Mouse (Mus musculus) T-cell, adult 2 months (primary cell): ENCODE measurements around the gene Ppp1r32.

Source experiments
- DNase-seq: peaks from one replicate; pipeline ENCODE4 v3.0.0; 2022; ENCODE audit warnings: low spot score

Ppp1r32 gene

DNA sequence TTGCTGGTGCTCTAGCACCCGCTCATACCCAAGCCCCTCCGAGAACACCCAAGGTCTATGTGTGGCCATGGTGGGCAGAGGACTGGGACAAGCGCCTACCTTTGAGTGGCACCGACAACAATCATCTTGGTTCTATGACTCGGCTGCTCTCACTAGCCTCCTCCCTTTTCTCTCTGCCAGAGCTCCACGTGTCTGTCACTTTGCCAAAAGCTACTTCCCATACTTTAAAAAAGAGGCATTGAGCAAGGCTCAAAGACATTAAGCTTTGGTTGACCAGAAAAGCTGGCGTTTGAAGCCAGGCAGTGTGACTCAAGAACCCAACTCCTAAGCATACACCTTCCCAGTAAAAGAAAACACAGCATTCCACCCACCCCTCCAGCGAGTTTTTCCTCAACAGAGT is 24.6 kb downstream of the Ppp1r32 start:
- DNase-seq = no peak

DNA sequence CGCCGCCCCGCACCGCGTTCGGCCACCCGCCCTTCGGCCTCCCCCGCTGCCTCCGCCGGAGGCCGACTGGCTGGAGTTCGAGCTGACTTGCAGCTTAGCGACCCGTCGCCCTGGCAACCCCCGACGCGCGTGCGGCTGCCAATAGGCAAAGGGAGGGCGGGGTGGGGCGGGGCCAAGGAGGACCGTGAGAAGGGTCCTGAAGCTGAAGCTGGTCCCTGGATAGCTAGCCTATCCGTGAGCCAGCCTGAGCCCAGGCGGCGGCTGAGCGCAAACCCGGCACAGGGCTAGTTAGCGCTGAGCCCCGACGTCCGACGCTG is 25.3 kb downstream of the Ppp1r32 start:
- DNase-seq = no peak

DNA sequence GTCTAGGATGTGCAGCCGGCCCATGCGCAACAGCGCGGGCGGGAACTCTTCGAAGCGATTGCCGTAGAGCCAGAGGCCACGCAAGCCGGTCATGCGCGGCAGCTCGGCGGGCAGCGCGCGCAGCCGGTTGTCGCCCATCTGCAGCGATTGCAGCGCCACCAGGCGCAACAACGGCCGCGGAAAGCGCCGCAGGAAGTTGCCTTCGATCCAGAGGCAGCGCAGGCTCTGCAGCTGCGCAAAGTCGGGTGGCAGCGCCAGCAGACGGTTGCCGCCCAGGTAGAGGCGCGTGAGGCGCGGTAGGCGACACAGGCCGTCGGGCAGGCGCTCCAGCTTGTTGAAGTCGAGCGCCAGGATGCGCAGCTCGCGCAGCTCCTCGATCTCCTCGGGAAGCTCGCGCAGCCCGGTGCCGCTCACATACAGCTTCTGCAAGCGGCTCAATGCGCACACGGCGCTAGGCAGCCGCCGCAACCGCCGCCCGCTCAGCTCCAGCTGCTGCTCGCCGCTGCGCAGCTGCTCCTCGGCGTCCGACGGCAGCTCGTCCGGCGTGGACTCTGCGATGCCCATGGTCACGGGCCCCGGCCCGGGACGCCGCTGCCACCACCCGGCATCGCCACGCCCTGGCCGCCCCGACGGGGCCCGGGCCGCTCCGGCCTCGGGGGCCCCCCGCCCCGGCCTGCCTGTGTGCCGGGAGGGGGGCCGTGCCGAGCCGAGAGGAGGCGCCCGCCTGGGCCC is 25.8 kb downstream of the Ppp1r32 start, which contains the start of gene Lrrc10b:
Gene Lrrc10b, minus strand, starts transcription at position 722 of the 732 bp plus-strand sequence.
- peak; percentile 23 for DNase-seq

DNA sequence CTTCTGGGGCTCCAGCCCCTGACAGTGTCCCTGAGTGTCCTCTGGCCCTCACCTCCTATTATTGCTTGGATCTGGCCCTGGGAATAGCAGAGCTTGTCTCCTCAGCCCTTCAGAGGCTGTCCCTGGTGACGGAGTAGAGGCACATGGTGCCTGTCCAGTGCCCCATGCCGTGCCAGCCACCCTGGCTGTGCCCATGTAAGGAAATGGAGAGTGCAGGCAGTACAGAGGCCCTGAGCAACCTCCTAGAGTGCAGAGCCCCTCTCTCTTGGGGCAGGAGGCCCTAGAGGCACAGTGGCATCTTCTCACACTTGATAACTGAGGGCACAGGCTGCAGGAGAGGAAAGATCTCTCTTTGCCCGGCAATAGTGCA is 27.3 kb downstream of the Ppp1r32 start:
- no peak for DNase-seq

DNA sequence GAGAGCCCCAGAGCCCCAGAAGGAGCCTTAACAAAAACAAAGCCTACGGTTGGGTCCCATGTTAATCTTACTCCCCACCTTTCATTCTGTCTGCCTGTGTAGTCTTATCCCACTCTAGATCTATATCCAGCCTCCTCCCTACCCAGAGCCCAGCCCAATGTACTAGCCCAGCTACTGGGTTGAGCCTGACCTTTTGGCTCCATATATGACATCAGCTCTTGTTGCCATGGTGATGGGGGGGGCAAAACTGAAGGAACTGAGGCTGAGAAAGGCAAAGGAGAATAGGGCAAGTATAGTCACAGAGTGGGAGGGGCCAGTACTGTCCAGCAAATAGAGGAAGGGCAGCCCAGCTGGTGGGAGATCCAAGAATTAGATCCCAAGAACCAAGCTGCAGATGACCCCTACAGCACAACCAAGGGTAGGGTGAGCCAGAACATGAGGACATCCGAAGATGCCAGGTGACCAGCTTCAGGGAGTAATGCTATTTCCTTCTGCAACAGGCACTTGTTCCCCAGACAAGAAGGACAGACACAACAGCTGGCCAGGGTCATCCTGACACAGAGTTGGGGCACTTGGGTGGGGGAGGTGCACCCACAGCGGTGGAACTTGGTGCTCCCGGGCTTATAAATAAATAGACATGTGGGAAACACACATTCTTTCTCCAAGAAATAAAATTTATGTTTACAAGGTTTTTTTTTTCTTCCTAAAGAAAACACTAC is 27.9 kb downstream of the Ppp1r32 start:
- DNase-seq = no peak

DNA sequence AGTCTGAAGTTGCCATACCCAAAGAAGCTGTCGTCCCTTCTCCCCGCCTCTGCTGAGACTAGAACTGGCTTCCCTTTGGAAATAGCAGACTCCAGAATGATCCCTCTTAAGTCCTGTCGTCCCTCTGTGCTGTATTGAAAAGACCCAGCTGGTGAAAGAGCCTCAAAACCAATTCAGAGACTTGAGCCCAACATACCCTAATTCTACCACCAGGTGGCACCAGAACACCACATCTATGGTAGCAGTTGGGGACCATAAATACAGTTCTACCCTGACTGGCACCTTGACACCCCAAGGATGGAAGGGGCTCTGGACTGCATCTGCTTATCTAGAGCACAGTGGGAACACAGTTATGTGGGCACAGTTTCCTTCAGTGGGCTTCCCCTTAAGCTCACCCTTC is 33.0 kb downstream of the Ppp1r32 start:
- DNase-seq = peak; percentile 43

DNA sequence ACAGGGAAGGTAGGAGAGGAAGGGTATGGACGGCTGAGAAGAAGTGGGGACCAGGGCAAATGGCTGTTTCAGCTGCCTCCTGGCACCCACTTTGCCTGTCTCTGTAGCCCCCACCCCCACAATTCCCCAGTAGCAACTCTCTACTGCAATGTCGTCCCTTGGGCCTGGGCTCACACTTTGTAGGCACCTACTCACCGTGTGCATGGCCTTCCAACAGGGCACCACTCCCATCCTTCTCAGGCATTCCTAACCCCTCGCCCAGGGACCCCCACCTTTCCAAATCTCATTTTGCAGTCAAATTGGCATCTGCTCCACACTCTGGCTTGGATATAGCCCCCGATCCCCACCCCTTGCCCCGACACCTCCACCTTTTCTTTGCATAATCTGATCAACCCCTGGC is 33.5 kb downstream of the Ppp1r32 start:
- DNase-seq = no peak

DNA sequence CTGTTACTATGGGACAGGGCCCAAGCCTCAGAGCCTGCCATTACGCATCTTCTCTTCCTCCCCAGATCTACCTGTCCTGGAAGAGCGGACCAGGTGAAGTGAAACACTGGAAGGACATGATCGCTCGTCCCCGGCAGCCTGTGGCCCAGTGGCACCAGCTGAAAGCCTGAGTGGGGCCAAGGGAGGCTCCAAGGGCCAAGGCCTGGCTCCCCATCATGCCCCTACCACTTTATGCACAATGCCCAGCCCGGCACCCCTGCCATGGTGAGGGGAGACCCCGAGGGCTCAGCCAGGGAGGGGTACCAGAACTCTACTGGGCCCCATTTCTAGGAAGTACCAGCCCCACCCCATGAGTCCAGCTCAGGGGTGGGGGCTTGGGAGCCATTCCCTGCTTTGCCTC is 34.5 kb downstream of the Ppp1r32 start:
- DNase-seq = no peak

DNA sequence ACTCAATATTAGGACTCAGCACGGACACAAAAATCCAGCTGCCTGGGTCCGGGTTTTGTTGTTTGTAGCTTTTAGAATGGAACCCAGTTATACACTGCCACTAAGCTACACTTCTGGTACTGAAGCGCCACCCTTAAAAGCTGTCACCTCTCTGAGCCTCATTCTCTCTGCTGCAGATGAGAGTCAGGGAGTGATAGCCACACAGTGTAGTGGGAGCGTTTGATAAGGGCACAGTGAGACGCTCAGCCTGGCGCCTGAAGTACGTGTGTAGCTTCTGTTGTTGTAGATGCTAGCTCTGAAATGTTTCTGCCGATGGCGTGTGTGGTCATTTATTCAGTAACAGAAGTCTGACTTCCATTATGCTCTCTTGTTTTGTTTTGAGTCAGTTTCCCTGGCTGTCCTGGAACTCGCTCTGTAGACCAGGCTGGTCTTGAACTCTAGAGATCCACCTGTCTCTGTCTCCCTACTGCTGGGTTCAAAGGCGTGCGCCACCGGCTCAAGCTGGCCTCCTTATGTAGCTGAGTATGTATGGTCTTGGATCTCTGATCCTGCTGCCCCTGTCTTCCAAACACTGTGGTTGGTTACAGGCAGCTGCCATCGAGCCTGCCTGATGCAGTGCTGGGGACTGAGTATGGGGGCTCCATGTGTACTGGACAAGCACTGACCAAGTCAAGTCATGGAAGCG is 37.9 kb downstream of the Ppp1r32 start:
- DNase-seq = no peak

DNA sequence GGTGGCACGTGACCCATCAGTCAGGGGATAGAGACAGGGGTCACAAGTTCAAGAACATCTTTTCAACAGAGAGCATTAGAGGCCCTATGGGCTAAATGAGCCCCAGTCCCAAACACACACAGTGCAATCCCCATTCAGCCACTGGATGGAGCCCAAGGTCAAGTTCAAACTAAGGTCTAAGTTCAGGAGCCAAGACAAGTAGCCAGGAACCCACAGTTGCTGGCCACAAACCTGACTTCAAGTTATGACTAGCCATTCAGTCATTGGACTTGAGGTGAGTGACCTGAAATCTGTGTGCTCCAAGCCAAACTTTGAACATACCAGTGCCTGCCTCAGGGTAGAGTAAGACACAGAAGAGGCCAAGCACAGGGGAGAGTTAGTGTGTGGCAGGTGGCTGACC is 45.2 kb downstream of the Ppp1r32 start:
- DNase-seq = no peak

DNA sequence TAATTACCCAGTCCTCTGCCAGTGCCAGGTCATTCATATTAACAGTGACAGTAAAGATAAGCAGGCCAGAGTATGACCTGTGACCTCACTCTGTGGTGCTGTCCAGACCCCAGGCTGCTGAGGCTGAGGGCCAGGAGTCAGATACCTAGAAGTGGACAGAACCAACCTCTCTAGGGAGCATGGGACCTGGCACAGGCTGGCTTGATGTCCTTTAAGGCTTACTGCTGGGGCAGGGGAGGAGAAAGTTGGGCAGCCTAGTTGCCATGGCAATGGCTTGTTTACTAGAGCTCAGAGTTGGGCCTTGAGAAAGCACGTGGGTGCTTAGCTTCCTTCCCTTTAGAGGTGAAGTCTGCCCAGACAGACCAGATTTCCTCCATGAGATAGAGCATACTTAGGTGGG is 46.0 kb downstream of the Ppp1r32 start:
- no peak for DNase-seq

DNA sequence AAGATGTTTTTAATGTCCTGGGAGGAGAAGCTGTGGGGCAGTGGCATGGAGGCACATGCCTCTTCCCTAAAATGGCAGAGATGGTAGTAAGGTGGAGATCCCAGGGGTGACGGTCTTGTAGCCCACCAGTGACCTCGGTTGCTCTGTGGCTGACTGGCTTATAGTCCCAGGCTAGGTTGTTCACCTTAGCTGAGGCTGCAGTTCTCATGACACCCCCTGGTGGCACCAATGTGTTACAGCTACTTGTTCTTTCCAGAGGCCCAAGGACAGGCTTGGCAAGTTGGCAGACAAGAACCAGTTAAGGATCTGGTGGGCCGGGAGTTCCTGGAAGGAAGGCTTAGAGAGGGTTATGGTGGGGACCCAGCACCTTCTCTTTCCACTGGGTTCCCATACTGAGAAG is 46.8 kb downstream of the Ppp1r32 start:
- DNase-seq = peak; percentile 19

DNA sequence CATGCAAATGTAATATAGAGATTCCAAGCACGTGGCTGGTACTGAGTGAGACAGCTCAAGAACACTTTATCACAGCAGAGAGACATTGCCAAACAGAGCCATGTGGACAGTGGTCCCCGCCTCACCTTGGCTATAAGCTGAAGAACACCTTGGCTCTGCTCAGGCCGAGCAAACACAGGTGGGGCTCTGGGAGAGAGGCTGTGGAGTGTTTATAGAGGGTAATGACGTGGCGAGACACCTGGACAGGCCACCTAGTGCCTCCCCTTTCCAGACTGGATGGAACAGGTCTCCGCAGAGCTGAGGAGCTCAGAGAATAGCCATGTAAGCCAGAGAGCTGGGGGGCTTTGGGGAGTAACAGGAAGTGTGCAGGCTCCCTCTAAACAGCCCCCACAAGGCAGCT is 47.8 kb downstream of the Ppp1r32 start:
- DNase-seq = no peak

DNA sequence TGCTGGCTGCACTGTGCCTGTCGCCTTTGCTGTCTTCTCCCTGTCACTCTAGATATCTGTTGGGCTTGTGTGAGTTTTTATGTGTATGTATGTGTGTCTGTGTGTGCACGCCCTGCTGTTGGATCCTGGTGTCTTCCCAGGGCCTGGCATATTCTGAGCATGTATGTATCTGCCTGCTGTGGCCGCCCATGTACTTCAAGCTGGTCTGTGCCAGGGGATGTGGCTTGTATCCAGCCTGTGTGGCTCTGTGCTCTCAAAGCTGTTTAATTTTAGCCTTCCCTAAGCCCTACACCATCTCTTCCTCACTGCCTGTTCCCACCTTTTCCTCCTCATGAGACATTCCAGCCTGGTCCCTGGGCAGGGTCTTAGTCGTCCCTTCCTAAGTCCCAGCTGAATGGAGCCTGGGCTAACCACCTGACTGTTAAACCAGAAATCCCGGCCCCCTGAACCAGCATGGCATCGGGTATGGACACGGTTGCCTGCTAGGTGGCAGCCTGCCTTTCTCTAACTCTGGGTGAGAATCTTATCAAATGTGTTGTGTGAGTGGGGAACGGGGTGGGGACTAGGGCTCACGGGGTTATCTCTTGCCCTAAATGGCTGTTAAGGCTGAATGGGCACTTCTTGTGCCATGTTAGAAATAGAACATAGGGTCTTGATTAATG is 48.7 kb downstream of the Ppp1r32 start:
- no peak for DNase-seq

DNA sequence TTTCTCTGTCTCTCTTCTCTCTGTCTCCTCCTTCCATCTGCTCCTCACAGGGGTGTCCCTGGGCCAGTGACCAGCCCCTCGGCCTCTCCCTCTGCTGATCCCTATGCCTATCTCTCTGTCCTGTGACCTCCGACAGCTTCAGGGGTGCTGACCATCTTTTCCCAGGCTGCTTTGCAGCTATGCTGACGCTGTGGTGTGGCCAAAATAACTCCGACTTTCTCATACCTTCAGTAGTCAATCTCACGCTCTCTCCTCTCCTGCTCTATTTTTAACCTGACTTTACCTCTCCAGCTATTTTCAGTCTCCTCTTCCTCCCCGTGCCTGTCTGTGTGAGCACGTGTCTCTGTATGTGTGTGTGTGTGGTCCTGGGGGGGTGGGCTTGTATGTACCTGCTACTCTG is 49.5 kb downstream of the Ppp1r32 start:
- DNase-seq = no peak

DNA sequence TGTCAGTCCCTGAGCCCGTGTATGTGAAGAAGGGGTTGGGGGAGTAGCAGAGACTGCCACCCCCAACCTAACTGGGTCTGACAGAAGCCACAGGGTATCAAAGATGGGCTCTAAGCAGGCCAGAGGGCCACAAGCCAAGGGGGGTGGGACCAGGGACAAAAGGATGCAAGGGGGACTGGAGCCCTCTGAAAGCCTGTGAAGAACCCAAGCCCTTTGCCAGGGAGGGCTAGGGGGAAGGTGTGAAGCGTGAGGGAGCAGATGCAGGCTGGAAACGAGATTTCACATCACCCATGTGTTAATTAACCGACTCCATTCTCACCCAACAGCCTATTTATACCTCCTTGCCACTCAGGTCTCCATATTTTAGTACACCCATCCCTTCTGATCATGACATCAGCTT is 50.9 kb downstream of the Ppp1r32 start:
- DNase-seq = no peak

DNA sequence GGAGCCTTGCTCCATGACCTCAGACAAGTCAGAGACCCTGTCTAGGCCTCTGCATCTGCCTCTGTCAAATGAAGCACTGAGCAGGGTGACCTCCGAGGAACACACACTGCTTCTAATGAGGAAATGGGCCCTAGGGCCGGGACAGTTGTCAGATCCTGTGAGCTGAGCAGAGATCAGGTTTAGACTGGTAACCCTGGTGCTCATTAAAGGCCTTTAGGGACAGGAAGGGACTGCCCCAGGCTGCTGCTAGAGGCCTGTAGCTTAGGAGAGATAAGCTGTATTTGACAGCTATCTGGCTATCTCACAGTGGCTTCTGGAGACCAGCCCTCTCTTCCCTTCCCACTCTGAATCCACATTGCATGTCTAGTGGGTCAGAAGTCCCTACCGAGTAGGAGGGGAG is 51.3 kb downstream of the Ppp1r32 start:
- DNase-seq = no peak

DNA sequence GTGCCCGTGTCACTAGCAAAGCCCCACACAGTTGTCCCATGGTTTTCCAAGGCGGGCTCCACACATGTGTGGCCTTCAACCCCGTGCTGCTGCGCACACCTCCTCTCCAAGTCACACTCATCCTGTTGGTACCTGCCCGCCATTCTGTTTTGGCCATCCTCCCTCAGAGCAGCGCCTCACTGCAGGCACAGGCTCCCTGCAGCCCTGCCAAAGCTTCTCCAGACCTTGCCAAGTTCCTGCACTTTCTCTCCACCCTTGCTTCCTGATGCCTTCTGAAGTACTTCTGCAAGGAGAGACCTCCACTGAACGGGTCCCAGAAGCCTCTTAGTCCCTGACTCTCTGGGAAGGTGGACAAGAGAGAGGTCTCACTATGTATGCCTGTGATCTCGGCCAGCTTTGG is 53.4 kb downstream of the Ppp1r32 start:
- no peak for DNase-seq

DNA sequence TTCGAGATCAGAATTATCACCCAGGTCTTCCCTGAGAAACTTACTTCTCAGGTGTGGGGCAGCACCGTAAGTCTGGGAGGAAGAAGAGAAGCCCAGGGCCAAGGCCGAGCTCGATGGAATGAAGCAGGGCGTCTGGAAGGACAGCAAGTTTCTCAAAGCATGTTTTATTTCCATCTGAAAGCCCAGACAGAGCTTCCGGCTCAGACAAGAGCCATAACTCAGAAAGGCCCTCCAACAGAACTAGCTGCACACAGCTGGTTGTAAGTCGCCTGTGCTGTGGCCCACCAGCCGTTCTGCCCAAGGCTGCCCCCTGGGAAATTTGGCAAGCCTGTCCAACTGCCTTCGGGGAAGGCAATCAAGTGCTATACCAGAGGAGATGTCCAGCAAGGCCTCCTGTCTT is 55.3 kb downstream of the Ppp1r32 start:
- no peak for DNase-seq

DNA sequence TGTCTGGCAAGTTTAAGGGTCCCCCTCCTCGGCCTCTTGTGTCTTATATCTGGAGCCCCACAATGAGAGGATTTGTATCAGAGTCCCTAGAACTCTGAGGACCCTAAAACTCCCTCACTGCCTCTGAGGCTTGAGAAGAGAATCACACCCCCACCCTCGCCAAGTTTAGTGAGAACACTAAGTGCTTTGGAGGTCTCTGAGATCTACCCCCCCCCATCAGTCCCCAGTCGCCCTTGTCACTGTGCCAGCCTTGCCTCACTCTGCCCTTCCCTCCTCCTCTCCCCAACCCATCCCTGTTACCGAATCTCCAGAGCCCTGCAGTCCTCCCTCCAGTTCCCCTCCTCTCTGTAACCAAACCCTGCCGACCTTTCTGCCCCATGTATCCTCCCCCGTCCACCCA is 55.9 kb downstream of the Ppp1r32 start:
- no peak for DNase-seq

DNA sequence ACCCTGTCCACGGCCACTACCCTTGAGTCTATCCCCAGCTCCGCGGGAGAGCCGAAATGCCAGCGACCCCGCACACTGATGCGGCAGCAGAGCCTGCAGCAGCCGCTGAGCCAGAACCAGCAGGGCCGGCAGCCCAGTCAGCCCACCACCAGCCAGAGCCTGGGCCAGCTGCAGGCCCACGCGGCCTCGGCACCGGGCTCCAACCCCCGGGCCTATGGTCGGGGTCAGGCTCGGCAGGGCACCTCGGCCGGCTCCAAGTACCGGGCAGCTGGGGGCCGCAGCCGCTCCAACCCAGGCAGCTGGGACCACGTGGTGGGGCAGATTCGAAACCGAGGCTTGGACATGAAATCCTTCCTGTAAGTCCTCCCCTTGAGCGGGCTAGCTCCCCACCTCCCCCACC is 56.4 kb downstream of the Ppp1r32 start:
- DNase-seq = no peak

DNA sequence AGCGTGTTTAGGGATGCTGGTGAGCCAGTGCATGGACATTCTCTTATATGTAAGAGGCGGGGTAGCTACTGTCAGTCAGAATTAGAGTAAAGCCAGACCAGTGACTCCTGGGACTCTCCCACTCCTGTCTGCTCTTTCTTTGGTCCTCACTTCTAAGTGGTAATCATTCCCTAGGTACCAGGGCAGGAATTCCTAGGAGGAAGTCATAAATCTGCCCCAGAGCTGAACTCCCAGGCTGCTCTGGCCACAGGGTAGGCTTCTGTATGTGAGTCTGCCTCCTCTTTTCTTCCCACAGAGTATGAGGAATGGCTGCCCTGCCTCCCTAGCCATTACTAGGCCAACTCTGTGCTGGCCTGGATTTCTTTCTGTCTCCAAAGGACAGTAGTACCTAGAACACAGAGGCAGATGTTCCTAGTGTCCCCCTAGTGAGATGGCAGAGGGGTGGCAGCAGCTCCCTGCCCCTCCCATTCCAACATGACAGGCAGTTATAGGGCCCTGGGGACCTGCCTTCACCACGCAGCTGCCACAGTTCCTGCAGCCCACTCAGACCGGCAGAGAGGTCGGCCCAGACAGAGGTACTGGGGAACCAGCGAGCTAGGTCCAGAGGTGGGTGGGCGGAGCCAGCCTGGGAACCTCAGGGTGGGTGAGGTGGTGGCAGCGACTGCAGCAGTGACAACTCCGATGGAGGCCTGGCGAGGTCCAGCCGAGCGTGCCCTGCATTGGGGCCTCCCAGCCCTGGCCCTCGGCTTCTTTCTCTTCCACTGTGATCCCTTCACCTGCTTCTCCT is 57.1 kb downstream of the Ppp1r32 start:
- DNase-seq = no peak
